Mouse (Mus musculus) forebrain, embryonic 15.5 days (tissue): ENCODE data around the gene Hint2. TPM values are rescaled to one million over a fixed set of nuclear protein-coding genes. Genes with fewer than 3 reads are reported as not detected.

Source experiments
- ATAC-seq: fragments of 200-750 bp; cut with Nextera tagmentation; replicated peaks from 2 replicates; pipeline ENCODE4 v1.8.0; 2017; ENCODE audit warnings: mild to moderate bottlenecking, moderate TSS enrichment, moderate library complexity
- H3K27ac ChIP-seq: fragments of 300-500 bp; sonication (generic); replicated peaks from 2 replicates; pipeline ENCODE4 v1.5.1; 2015; ENCODE audit warnings: mild to moderate bottlenecking, inconsistent platforms
- H3K27me3 ChIP-seq: fragments of 300-500 bp; sonication (generic); 2 replicates; pipeline ENCODE4 v1.6.1; 2015; ENCODE audit warnings: inconsistent platforms
- H3K36me3 ChIP-seq: fragments of 300-500 bp; sonication (generic); 2 replicates; pipeline ENCODE4 v1.6.1; 2015; ENCODE audit warnings: mild to moderate bottlenecking, inconsistent platforms
- H3K4me1 ChIP-seq: fragments of 300-500 bp; sonication (generic); 2 replicates; pipeline ENCODE4 v1.6.1; 2015; ENCODE audit warnings: inconsistent platforms
- H3K4me2 ChIP-seq: fragments of 300-500 bp; sonication (generic); replicated peaks from 2 replicates; pipeline ENCODE4 v1.6.1; 2015; ENCODE audit warnings: mild to moderate bottlenecking, inconsistent platforms
- H3K4me3 ChIP-seq: fragments of 300-500 bp; sonication (generic); 2 replicates; pipeline ENCODE4 v1.5.1; 2015; ENCODE audit warnings: mild to moderate bottlenecking, inconsistent platforms
- H3K9ac ChIP-seq: fragments of 300-500 bp; sonication (generic); replicated peaks from 2 replicates; pipeline ENCODE4 v1.6.1; 2015; ENCODE audit warnings: mild to moderate bottlenecking, inconsistent platforms
- H3K9me3 ChIP-seq: fragments of 300-500 bp; sonication (generic); 2 replicates; pipeline ENCODE4 v1.6.1; 2016; ENCODE audit warnings: inconsistent platforms
- WGBS: fragments of 180-500 bp; shearing (Covaris S2); methylation state at CpG from one replicate; pipeline ENCODE4 v1.1.7; 2015; ENCODE audit warnings: mixed read lengths; 5-methylcytosine and 5-hydroxymethylcytosine counted together
- microRNA-seq: library from miRNA; unstranded; fragments of <30 nt; microRNA quantifications from one replicate; pipeline ENCODE4, GENCODE M21; 2016
- polyA plus RNA-seq: library from polyadenylated mRNA; unstranded; fragments of >200 nt; fragmentation: Nextera tagmentation; extraction: Ambion mirVana; gene quantifications from 2 replicates; pipeline ENCODE4 v1.2.1, GENCODE M21; 2015

Gene Hint2
- polyA plus RNA-seq, 1 experiment from 2014 or later = 65.5 TPM

GRCm38 (mm10) chr4:43629106-43629817 is 27.0 kb downstream of the Hint2 start:
- no peak for ATAC-seq
- Histone ChIP-seq H3K27ac (no peak overlapping the region), H3K4me3 (no peak overlapping the region), H3K4me1 (peaks cover 29% of the 10 kb centered on the region), H3K36me3 (no peaks in the 10 kb centered on the region), H3K9ac (no peak overlapping the region), H3K27me3 (no peaks in the 10 kb centered on the region), H3K9me3 (peaks cover 10% of the 10 kb centered on the region; the same call in 1 of the 2 replicates), H3K4me2 (no peak overlapping the region)
- WGBS = 33% methylated on average over 20 of the region's 20 CpGs

GRCm38 (mm10) chr4:43620146-43620778 is 36.0 kb downstream of the Hint2 start:
- no peak overlapping the region for H3K9ac ChIP-seq
- no peaks in the 10 kb centered on the region for H3K27me3 ChIP-seq
- peaks cover 3% of the 10 kb centered on the region; the same call in 1 of the 2 replicates for H3K9me3 ChIP-seq
- H3K4me3 ChIP-seq = no peak overlapping the region
- no peaks in the 10 kb centered on the region for H3K4me1 ChIP-seq
- no peak overlapping the region for H3K27ac ChIP-seq
- no peaks in the 10 kb centered on the region for H3K36me3 ChIP-seq
- no peak overlapping the region for H3K4me2 ChIP-seq
- 91% methylated on average over 4 of the region's 4 CpGs for WGBS
- ATAC-seq = no peak

- Histone ChIP-seq H3K4me3 (no peak overlapping the region), H3K36me3 (no peaks in the 10 kb centered on the region), H3K9me3 (no peaks in the 10 kb centered on the region), H3K27ac (no peak overlapping the region), H3K27me3 (no peaks in the 10 kb centered on the region), H3K4me2 (no peak overlapping the region), H3K9ac (no peak overlapping the region), H3K4me1 (no peaks in the 10 kb centered on the region)
- 62% methylated on average over 3 of the region's 3 CpGs for WGBS
- ATAC-seq = no peak
Observed at GRCm38 (mm10) chr4:43613060-43613730, 43.1 kb downstream of the Hint2 start.

- H3K27me3 ChIP-seq = no peaks in the 10 kb centered on the region
- H3K4me1 ChIP-seq = no peaks in the 10 kb centered on the region
- H3K4me2 ChIP-seq = no peak overlapping the region
- H3K27ac ChIP-seq = no peak overlapping the region
- no peak overlapping the region for H3K9ac ChIP-seq
- no peaks in the 10 kb centered on the region for H3K9me3 ChIP-seq
- ATAC-seq = no peak
- H3K4me3 ChIP-seq = no peak overlapping the region
- 57% methylated on average over 10 of the region's 10 CpGs for WGBS
- no peaks in the 10 kb centered on the region for H3K36me3 ChIP-seq
Observed at GRCm38 (mm10) chr4:43612534-43612933, 43.7 kb downstream of the Hint2 start.

- Histone ChIP-seq H3K27me3 (no peaks in the 10 kb centered on the region), H3K4me2 (no peak overlapping the region), H3K9me3 (no peaks in the 10 kb centered on the region), H3K4me3 (no peak overlapping the region), H3K4me1 (no peaks in the 10 kb centered on the region), H3K27ac (no peak overlapping the region), H3K36me3 (no peaks in the 10 kb centered on the region), H3K9ac (no peak overlapping the region)
- no peak for ATAC-seq
- 82% methylated on average over 9 of the region's 9 CpGs for WGBS
Observed at GRCm38 (mm10) chr4:43604751-43605685, 51.2 kb downstream of the Hint2 start.

Small RNA genes within 50 kb of the gene (microRNA-seq; reads per million reads assigned to microRNA genes)
- not detected for gene Gm25262

Other genes with a start within 250 kb of the Hint2 start
- 0.65 and 0.70 TPM in 2 replicates for gene Fam166b, start 227.3 kb downstream of the Hint2 start, polyA plus RNA-seq
- gene Tesk1, start 214.5 kb downstream of the Hint2 start, polyA plus RNA-seq = 10.7 and 12.5 TPM in 2 replicates
- gene Cd72, start 201.8 kb downstream of the Hint2 start, polyA plus RNA-seq = 4.3 TPM in 2 replicates
- not detected in 2 replicates for gene Sit1, start 172.7 kb downstream of the Hint2 start, polyA plus RNA-seq
- gene Ccdc107, start 163.6 kb downstream of the Hint2 start, polyA plus RNA-seq = 61.0 and 61.8 TPM in 2 replicates
- gene Arhgef39, start 156.8 kb downstream of the Hint2 start, polyA plus RNA-seq = 17.5 and 25.3 TPM in 2 replicates
- 0.19 and 0.41 TPM in 2 replicates for gene Car9, start 149.5 kb downstream of the Hint2 start, polyA plus RNA-seq
- gene Tpm2, start 132.7 kb downstream of the Hint2 start, polyA plus RNA-seq = 9.7 and 9.8 TPM in 2 replicates
- 77.7 and 78.8 TPM in 2 replicates for gene Creb3, start 94.1 kb downstream of the Hint2 start, polyA plus RNA-seq
- gene Tln1, start 93.8 kb downstream of the Hint2 start, polyA plus RNA-seq = 53.2 and 54.2 TPM in 2 replicates
- 21.5 and 28.2 TPM in 2 replicates for gene Rgp1, start 77.8 kb downstream of the Hint2 start, polyA plus RNA-seq
- gene Gba2, start 77.6 kb downstream of the Hint2 start, polyA plus RNA-seq = 59.1 and 61.0 TPM in 2 replicates
- 0.56 and 0.81 TPM in 2 replicates for gene Msmp, start 72.0 kb downstream of the Hint2 start, polyA plus RNA-seq
- 12.7 and 15.4 TPM in 2 replicates for gene Npr2, start 24.5 kb downstream of the Hint2 start, polyA plus RNA-seq
- gene Spag8, start 2.9 kb downstream of the Hint2 start, polyA plus RNA-seq = 4.3 and 6.7 TPM in 2 replicates
- gene Tmem8b, start 12.5 kb upstream of the Hint2 start, polyA plus RNA-seq = 16.2 TPM in 2 replicates
- gene Fam221b, start 12.7 kb upstream of the Hint2 start, polyA plus RNA-seq = 1.6 and 1.7 TPM in 2 replicates
- gene Olfr70, start 44.3 kb upstream of the Hint2 start, polyA plus RNA-seq = not detected in 2 replicates
- gene Olfr71, start 53.8 kb upstream of the Hint2 start, polyA plus RNA-seq = not detected in 2 replicates
- gene Hrct1, start 70.7 kb upstream of the Hint2 start, polyA plus RNA-seq = 0.19 and 0.42 TPM in 2 replicates
- 0.08 TPM in 1 of 2 replicates, not detected in the other for gene Spaar, start 73.6 kb upstream of the Hint2 start, polyA plus RNA-seq
- gene Olfr159, start 114.5 kb upstream of the Hint2 start, polyA plus RNA-seq = not detected in 2 replicates
- gene Olfr156, start 167.4 kb upstream of the Hint2 start, polyA plus RNA-seq = not detected in 2 replicates
- gene Olfr157, start 183.7 kb upstream of the Hint2 start, polyA plus RNA-seq = not detected in 2 replicates
- not detected in 2 replicates for gene Olfr155, start 195.1 kb upstream of the Hint2 start, polyA plus RNA-seq
- 4.1 and 4.4 TPM in 2 replicates for gene Reck, start 219.1 kb upstream of the Hint2 start, polyA plus RNA-seq